Mouse (Mus musculus) kidney, adult 9 months (tissue): ENCODE data around the gene Tango2.

Experiments used
- DNase-seq: peaks from one replicate; pipeline ENCODE4 v3.0.0; 2022

Tango2 gene

DNA sequence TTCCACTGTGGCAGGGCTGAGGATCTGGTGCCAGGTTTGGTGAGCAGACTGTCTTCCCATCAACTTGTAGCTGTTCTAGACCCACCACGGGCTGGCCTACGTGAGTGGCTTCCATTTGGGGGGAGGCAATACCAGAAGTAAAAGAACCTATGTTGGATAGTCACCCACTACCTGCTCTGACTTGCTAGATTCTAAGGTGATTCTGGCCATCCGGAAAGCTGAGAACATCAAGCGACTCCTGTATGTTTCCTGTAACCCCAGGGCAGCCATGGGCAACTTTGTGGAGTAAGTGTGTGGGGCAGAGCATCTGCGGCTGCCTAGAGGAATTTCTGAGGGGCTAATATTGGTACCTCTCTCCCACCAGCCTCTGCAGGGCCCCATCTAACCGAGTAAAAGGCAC is 95.2 kb downstream of the Tango2 start:
- no peak for DNase-seq

DNA sequence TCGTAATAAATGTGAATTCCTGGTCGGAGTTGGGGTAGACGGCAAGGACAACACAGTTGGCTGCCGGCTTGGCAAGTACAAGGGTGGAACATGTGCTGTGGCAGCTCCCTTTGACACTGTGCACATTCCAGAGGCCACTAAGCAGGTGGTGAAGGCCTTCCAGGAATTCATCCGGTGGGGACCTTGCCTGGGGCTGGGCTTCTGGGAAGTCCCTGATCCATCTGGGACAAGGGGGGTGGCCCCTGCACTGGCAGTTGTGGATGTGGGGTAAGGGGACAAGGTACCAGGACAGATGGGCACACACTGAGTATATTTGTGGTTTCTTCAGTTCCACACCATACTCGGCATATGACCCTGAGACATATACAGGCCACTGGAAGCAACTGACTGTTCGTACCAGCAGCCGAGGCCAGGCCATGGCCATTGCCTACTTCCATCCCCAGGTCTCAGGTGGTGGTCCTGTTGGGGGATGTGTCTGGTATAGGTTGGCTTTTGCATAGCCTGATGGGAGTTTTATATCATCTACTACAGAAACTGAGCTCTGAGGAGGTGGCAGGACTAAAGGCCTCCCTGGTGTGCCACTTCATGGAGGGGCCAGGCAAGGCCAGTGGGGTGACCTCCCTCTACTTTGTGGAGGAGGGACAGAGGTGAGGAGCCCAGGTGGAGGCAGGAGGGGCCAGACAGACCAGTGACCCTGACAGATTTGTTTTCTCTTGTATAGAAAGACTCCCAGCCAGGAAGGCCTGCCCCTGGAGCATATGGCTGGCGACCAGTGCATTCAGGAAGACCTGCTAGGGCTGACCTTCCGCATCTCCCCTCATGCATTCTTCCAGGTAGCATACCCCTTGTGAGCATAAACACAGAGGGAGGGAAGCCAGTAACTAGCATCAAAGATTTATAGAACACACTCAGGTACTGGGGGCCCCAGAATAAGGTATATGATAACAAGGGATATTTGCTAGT is 96.8 kb downstream of the Tango2 start:
- DNase-seq = no peak
